Mouse (Mus musculus): ENCODE measurements around the gene Tenm2.
A peak's percentile ranks its signal among the peaks of the same experiment; 100 is the strongest.

Tenm2 gene

GRCm38 (mm10) chr11:36458451-36458850 is 777.3 kb downstream of the Tenm2 start:
- DNase-seq: no peak

DNA sequence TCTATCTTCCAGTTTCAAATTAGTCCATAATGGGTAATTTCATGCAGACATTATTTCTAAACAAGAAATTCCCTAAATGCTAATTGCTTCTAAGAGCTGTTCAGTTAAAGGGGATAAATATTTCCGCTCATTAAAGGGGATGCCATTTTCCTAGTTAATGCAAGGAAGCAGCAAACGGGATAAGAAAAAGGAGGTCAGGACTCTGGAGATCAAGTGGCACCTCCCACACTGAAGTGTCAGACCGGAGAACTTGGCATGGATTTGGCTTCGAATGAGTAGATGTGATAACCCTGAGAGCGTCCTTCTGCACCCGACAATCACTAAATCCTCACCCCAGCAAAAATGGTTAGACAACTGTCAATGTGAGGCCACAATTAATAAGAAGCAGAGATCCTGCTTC is 781.7 kb downstream of the Tenm2 start:
- DNase-seq: no peak

- DNase-seq: no peak
These were observed 783.3 kb downstream of the Tenm2 start for GRCm38 (mm10) chr11:36452436-36452835.

DNA sequence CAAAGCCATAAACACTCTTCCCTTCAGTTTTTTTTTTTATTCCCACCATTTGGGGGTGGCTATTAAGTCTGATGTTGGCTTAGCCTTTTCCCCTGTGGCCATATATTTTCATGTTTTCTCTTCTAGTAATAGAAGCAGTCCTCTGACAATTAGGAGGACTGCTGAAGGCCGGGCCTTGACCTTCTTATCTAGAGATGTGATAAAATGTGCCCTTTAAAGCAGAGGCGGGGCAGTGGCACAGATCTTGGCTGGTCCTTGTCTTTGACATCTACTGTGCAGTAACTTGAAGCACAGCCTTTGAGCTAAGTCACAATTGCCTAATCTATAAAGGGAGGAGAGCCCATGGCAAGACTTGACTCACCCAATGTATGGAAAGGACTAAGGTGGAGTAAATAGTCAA is 789.4 kb downstream of the Tenm2 start:
- DNase-seq: no peak

DNA sequence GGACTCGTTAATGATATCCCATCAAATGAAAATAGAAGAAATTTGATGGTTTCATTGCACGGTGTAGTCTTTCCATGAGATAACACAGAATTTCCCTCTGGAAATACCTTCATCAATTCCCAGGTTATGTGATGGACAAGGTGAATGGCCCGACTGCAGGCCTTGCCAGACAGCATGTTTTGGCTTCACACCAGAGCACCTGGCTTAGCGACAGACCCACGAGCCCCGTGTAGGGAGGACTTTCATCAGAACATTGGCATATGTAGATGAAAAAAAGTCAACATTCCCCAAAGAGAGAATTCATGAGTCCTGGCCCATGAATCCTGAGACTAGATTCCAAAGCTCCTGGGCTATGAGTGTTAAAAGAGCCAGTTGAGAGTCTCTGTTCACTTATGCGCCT is 791.9 kb downstream of the Tenm2 start:
- no peak for DNase-seq

- no peak for DNase-seq
These were observed 794.0 kb downstream of the Tenm2 start for GRCm38 (mm10) chr11:36441801-36442200.

DNA sequence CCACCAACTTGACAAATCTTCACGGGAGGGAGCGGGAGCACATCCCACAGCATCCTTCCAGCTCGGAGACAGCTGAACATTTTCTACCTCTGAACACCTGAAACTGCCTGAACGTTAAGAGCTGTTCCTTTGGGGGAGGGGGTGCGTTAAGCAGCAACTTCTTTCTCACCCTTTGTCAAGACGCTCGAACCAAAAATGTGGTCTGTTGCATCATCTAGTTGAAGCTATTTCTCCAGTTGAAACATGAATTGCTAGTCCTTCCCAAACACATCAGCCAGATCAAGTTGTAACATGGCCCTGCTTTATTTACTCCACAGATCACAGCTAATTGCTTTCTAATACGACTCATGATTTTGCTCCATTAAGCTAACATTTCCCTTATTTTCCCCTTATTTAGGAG is 799.5 kb downstream of the Tenm2 start:
- no peak for DNase-seq

DNA sequence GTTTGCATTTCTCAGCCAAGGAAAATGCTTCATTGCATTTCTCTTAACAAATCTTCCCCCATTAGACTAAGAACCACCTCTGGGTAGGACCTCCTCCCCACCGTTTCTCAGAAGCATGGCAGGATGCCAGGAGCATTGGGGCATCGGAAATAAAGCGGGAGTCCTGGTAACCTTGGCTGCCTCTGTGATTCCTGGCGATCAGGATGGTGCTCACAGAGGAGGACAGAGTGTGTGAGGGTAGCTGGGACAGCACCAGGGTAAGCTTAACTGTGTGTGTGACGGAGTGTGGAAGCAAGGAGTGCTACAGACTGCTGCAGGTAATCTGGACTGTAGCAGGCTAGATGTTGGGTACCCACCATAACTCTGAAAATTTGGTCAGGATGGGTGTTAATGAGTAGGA is 806.8 kb downstream of the Tenm2 start:
- peak in 1 of 2 experiments; percentile 11 for DNase-seq

- no peak for DNase-seq
These were observed 810.8 kb downstream of the Tenm2 start for GRCm38 (mm10) chr11:36424959-36425358.

DNA sequence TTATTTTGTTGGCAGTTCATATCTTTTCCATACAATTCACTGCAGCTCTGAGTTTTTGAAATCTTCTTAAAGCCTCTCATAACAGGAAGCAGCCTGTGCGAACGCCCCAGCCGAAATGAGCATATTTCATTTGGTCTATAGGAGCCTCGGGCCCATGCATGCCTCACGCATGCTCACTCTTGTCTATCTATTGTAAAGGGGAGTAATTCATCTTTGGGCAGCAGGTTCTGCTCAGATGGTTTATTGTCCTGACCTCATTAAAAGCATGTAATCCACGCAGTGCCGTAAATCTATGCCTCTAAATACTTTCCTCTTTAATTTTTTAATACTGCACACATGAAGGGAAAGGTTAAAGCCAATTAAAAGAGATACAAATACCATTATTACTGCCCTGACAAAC is 815.7 kb downstream of the Tenm2 start:
- no peak for DNase-seq

- DNase-seq: no peak
These were observed 820.5 kb downstream of the Tenm2 start for GRCm38 (mm10) chr11:36415244-36415643.

DNA sequence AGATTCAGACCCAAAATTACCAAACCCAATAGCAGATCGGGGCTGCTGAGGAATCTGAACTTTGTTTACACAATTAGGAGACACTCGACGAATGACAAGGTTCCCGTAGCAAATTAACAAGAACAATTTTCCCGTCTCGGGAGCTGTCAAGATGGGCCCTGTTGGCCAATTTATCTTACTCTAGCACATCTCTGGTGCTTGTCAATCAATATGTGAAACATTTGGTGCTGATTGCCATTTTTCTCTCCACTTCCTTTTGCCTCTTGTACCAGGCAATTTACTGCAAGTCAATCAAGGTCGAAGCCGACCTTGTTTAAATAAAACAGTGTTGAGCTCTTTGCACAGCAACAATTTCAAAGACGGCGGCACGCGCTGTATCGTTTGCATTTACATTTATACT is 824.9 kb downstream of the Tenm2 start:
- DNase-seq: no peak

- DNase-seq: no peak
These were observed 839.7 kb downstream of the Tenm2 start for GRCm38 (mm10) chr11:36395803-36396710.

- peak; percentile 11 to 53 for DNase-seq
These were observed 851.1 kb downstream of the Tenm2 start for GRCm38 (mm10) chr11:36384696-36385095.

GRCm38 (mm10) chr11:36371814-36372213 is 864.0 kb downstream of the Tenm2 start:
- no peak for DNase-seq

- DNase-seq: no peak
These were observed 870.7 kb downstream of the Tenm2 start for GRCm38 (mm10) chr11:36365067-36365466.

GRCm38 (mm10) chr11:36364441-36364840 is 871.3 kb downstream of the Tenm2 start:
- peak; percentile 4 to 16 for DNase-seq

GRCm38 (mm10) chr11:36362514-36362913 is 873.2 kb downstream of the Tenm2 start:
- DNase-seq: no peak

GRCm38 (mm10) chr11:36353252-36353651 is 882.5 kb downstream of the Tenm2 start:
- DNase-seq: no peak

- no peak for DNase-seq
These were observed 884.0 kb downstream of the Tenm2 start for GRCm38 (mm10) chr11:36351752-36352151.

GRCm38 (mm10) chr11:36351341-36351740 is 884.4 kb downstream of the Tenm2 start:
- no peak for DNase-seq

DNA sequence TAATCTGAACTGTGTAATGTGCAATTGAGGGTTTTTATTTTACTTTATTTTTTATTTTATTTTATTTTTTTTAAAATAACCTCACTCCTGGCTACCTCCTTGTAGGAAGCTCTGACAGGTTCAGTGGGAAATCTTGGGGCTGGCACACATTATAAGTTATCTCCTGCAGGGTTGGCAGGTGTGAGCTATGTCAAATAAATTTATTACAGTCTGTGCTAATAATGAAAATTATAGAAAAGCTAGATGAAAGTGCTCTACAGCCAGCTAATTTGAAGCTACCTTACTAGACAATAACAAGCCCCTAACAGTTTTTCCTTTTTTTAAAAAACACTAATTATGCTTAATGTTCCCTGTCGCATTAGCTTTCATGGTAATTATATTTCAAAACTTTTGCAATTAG is 885.5 kb downstream of the Tenm2 start:
- no peak for DNase-seq

DNA sequence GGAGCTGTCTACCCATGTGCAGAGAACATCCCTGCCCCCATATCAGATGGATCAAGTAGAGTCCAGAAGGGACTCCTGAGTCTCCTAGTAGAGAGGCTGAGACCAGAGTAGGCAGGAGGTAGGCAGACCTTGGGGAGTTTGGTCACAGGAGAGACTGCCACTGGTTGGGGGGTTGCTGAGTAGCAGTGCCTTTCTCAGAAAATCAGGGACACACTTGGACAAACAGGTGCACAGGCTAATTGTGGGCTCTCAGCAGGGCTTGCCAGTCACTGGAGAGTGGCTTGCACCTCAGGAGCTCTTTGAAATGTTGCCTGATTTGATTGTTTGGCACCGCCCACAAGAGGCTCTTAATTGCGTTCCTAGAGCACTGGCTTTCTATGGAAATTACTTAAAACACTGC is 885.9 kb downstream of the Tenm2 start:
- no peak for DNase-seq

DNA sequence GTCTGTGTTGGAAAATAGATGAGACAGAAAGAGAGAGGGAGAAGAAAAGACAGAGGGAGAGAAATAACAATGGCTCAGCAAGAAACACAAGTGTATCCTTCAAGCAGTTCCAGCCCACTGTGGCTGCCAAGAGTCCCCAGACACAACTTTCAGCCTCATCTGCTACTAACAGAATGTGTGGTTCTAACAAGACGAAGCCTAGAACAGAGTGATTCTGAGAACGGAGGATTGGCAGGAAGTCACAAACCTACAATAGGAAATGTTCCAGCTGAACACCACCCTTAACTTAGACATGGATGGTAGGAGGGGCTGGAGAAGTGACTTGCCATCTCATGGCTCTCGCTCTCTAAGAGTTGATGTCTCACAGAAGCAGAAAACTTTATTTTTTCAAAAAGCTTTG is 894.0 kb downstream of the Tenm2 start:
- DNase-seq: no peak

DNA sequence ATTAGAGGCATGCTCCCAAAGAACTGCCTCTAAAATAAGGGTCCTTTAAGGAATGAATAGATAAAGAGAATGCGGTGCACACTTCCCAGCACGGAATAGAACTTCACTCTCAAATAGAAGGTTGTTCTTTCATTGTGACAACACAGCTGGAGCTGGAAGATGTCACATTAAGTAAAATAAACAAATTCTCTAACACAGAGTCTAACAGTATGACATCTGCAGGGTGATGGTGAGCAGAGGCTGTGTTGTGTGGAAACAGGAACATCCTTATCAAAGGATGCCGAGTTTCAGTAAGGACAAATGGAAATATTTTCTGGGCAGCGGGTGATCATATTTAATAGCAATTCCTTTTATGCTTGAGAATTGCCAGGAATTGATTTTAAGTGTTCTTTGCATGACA is 897.3 kb downstream of the Tenm2 start:
- DNase-seq: no peak
